Mouse (Mus musculus): ENCODE measurements around the gene Myh10. TPM values are rescaled to one million over a fixed set of nuclear protein-coding genes. Genes with fewer than 3 reads are reported as not detected.
A peak's percentile ranks its signal among the peaks of the same experiment; 100 is the strongest.

Myh10 gene
- polyA plus RNA-seq, 1 experiment from 2014 or later = 147 TPM

GRCm38 (mm10) chr11:68862260-68862659 lies 170.9 kb downstream of the Myh10 start:
- no peaks in the 10 kb centered on the region for H3K9me3 ChIP-seq (ENCODE audit: low read length)
- WGBS = 73% methylated on average over 2 of the region's 2 CpGs
- no peak overlapping the region for H3K4me2 ChIP-seq (replicated peaks; ENCODE audit: low read depth, low read length)
- H3K9ac ChIP-seq (replicated peaks; ENCODE audit: low read length) = no peak overlapping the region
- H3K27ac ChIP-seq (ENCODE audit: low read length) = no peak overlapping the region
- H3K4me3 ChIP-seq (ENCODE audit: low read length) = no peak overlapping the region
- peaks cover 11% of the 10 kb centered on the region for H3K4me1 ChIP-seq (ENCODE audit: insufficient read depth, low read length)
- H3K27me3 ChIP-seq (ENCODE audit: insufficient read depth, low read length) = no peaks in the 10 kb centered on the region
- ATAC-seq (ENCODE audit: low FRiP score, low TSS enrichment) = no peak
- H3K36me3 ChIP-seq (ENCODE audit: insufficient read depth, low read length) = no peaks in the 10 kb centered on the region

DNA sequence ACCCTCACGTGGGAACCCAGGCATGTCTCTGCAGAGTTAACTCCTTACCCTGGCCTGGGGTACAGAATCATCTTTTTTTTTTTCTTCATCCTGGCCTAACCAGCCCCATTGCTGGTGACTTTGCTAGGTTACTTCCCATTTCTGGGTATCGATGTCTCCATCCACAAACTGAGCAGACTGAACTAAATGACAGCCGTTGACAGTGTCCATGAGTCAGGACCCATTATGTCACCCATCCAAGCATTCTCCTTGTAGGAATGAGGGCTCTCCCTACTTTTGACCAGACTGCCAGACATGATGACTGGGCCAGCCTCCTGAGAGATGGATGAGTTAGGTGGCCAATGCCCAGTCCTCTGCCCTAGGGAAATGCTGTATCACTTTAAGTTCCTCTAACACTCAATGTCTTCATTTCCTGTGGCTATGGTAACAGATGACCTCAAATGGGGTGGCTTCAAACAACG lies 172.3 kb downstream of the Myh10 start:
- Histone ChIP-seq H3K4me3 (ENCODE audit: low read length) (no peak overlapping the region), H3K27ac (ENCODE audit: low read length) (peak overlapping the region; percentile 53), H3K36me3 (ENCODE audit: insufficient read depth, low read length) (no peaks in the 10 kb centered on the region), H3K4me2 (replicated peaks; ENCODE audit: low read depth, low read length) (no peak overlapping the region), H3K9ac (replicated peaks; ENCODE audit: low read length) (no peak overlapping the region), H3K4me1 (ENCODE audit: insufficient read depth, low read length) (peaks cover 11% of the 10 kb centered on the region), H3K27me3 (ENCODE audit: insufficient read depth, low read length) (no peaks in the 10 kb centered on the region), H3K9me3 (ENCODE audit: low read length) (no peaks in the 10 kb centered on the region)
- WGBS = 59% methylated on average over 4 of the region's 4 CpGs
- ATAC-seq (ENCODE audit: low FRiP score, low TSS enrichment) = no peak

GRCm38 (mm10) chr11:68864544-68865189 lies 173.3 kb downstream of the Myh10 start:
- Histone ChIP-seq H3K36me3 (ENCODE audit: insufficient read depth, low read length) (no peaks in the 10 kb centered on the region), H3K4me2 (replicated peaks; ENCODE audit: low read depth, low read length) (0 out of 2 replicates have a peak overlapping the region, but pooled peaks have one; percentile 8), H3K4me1 (ENCODE audit: insufficient read depth, low read length) (peaks cover 11% of the 10 kb centered on the region), H3K27ac (ENCODE audit: low read length) (peak overlapping the region; percentile 53; the same call in 1 of the 2 replicates), H3K9me3 (ENCODE audit: low read length) (no peaks in the 10 kb centered on the region), H3K27me3 (ENCODE audit: insufficient read depth, low read length) (no peaks in the 10 kb centered on the region), H3K4me3 (ENCODE audit: low read length) (no peak overlapping the region), H3K9ac (replicated peaks; ENCODE audit: low read length) (no peak overlapping the region)
- ATAC-seq (ENCODE audit: low FRiP score, low TSS enrichment) = peak; percentile 69
- WGBS = 38% methylated on average over 9 of the region's 9 CpGs

Other genes starting within 250 kb of the Myh10 start
- 5.0 and 5.9 TPM in 2 replicates for gene Pik3r6, start 188.5 kb upstream of the Myh10 start, polyA plus RNA-seq (2015; fragmentation: Nextera tagmentation; extraction: Ambion mirVana)
- 2.6 and 2.9 TPM in 2 replicates for gene Mfsd6l, start 135.4 kb upstream of the Myh10 start, polyA plus RNA-seq (2015; fragmentation: Nextera tagmentation; extraction: Ambion mirVana)
- gene Ccdc42, start 104.5 kb upstream of the Myh10 start, polyA plus RNA-seq (2015; fragmentation: Nextera tagmentation; extraction: Ambion mirVana) = 3.3 and 3.5 TPM in 2 replicates
- 90.9 and 96.3 TPM in 2 replicates for gene Ndel1, start 180.3 kb downstream of the Myh10 start, polyA plus RNA-seq (2015; fragmentation: Nextera tagmentation; extraction: Ambion mirVana)
- gene Rnf222, start 197.0 kb downstream of the Myh10 start, polyA plus RNA-seq (2015; fragmentation: Nextera tagmentation; extraction: Ambion mirVana) = 0.05 and 0.17 TPM in 2 replicates
- 897 and 905 TPM in 2 replicates for gene Rpl26, start 210.0 kb downstream of the Myh10 start, polyA plus RNA-seq (2015; fragmentation: Nextera tagmentation; extraction: Ambion mirVana)
- not detected in 2 replicates for gene Odf4, start 235.5 kb downstream of the Myh10 start, polyA plus RNA-seq (2015; fragmentation: Nextera tagmentation; extraction: Ambion mirVana)